Mouse (Mus musculus) small intestine, adult 2 months (tissue): ENCODE data around the gene Cdh12. TPM values are rescaled to one million over a fixed set of nuclear protein-coding genes. Genes with fewer than 3 reads are reported as not detected.

Experiments used
- H3K27ac ChIP-seq: fragments of 200-500 bp; 2 replicates; pipeline ENCODE4 v1.5.1; 2012; ENCODE audit warnings: low read depth, low read length, control low read depth, inconsistent platforms; ENCODE audit not compliant: insufficient read depth
- H3K27me3 ChIP-seq: fragments of 200-500 bp; 2 replicates; pipeline ENCODE4 v1.6.1; 2012; ENCODE audit warnings: mild to moderate bottlenecking, moderate library complexity, low read length, inconsistent platforms; ENCODE audit not compliant: control insufficient read depth, insufficient read depth
- H3K36me3 ChIP-seq: fragments of 200-500 bp; 2 replicates; pipeline ENCODE4 v1.6.1; 2012; ENCODE audit warnings: mild to moderate bottlenecking, low read length, control low read depth, inconsistent platforms; ENCODE audit not compliant: control insufficient read depth, insufficient read depth
- H3K4me1 ChIP-seq: fragments of 200-500 bp; 2 replicates; pipeline ENCODE4 v1.6.1; 2012; ENCODE audit warnings: low read length, inconsistent platforms, mixed read lengths; ENCODE audit not compliant: control insufficient read depth, insufficient read depth, insufficient read length
- H3K4me3 ChIP-seq: fragments of 200-500 bp; 2 replicates; pipeline ENCODE4 v1.5.1; 2012; ENCODE audit warnings: low read depth, mild to moderate bottlenecking, control low read depth, inconsistent platforms, low read length, moderate library complexity
- CTCF ChIP-seq: fragments of 200-500 bp; IDR thresholded peaks from 2 replicates; pipeline ENCODE4 v1.5.1; 2012; ENCODE audit warnings: low read depth, mild to moderate bottlenecking, control low read depth, inconsistent platforms, low read length, moderate library complexity, mixed read lengths; ENCODE audit not compliant: insufficient replicate concordance, insufficient read length; ENCODE audit errors: extremely low read depth
- POLR2A ChIP-seq: fragments of 200-500 bp; IDR thresholded peaks from 2 replicates; pipeline ENCODE4 v1.6.1; 2012; ENCODE audit warnings: low read depth, mild to moderate bottlenecking, control low read depth, inconsistent platforms, low read length, moderate library complexity
- WGBS: fragments of 180-500 bp; shearing (Covaris S2); methylation state at CpG from one replicate; pipeline ENCODE4 v1.1.7; 2018; 5-methylcytosine and 5-hydroxymethylcytosine counted together
- polyA plus RNA-seq: library from polyadenylated mRNA; depleted of rRNA; stranded (reverse); fragments of >200 nt; gene quantifications from 2 replicates; pipeline ENCODE4 v1.2.3, GENCODE M21; 2012; rRNA removed

Cdh12 gene
- polyA plus RNA-seq, 1 experiment: not detected

DNA sequence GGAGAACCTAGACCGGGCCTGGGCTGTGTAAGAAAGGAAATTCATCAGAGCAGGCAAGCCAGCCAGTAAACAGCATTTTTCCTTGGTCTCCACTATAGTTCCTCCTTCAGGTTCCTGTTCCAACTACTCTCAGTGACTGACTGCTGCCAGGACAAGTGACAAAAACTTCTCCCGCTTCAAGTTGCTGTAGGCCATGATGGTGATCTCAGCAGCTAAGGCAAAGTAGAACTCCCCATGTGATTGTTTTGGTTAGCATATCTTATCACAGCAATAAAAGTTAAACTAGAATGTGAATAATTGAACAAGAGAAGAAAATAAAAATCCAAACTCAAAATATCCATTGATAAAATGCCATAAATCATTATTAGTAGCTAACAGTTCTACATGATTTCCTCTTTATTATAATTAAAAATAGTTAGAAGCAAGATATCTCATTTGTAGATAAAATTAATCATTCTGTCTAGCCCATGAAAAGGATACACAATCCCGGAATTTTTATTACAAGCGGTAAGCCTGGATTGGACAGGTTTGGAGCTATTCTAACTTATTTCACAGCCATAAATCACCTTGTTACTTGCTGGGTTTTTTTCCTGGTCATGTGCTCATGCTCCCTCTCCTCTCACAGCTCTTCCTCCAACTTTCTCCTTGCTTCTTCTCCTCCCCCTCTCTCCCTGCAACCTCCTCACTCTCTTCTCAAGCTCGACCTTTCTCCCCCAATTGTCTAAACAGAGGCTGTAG lies 1117.4 kb downstream of the Cdh12 start:
- Histone ChIP-seq H3K36me3 (no peaks in the 10 kb centered on the region), H3K27me3 (no peaks in the 10 kb centered on the region), H3K27ac (no peak overlapping the region), H3K4me3 (no peak overlapping the region), H3K4me1 (no peaks in the 10 kb centered on the region)
- 37% methylated on average over 5 of the region's 5 CpGs for WGBS
- no peak for TF ChIP-seq CTCF
- TF ChIP-seq POLR2A: no peak

DNA sequence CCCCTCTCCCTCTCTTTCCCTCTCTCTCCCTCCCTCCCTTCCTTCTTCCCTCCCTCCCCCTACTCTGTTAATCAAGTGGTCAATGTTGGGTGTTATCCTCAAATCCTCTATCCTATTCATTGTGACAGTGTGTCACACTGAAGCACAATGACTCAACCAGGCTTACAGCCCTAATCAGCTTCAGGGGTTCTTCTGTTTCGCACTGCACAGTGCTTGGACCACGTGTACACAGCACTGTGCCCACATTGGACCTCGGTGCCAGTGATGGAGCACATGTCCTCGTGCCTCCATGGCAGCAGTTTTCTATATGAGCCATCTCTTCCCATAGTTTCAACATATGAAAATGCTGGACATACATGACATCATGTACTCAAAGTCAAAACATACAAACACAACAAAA lies 1155.4 kb downstream of the Cdh12 start:
- Histone ChIP-seq H3K36me3 (no peaks in the 10 kb centered on the region), H3K27me3 (no peaks in the 10 kb centered on the region), H3K27ac (no peak overlapping the region), H3K4me1 (no peaks in the 10 kb centered on the region), H3K4me3 (no peak overlapping the region)
- no peak for TF ChIP-seq CTCF
- TF ChIP-seq POLR2A: no peak
- WGBS: 63% methylated on average over 4 of the region's 4 CpGs

Other genes starting within 250 kb of the Cdh12 start
- not detected in 2 replicates for gene Acot10, start 217.5 kb downstream of the Cdh12 start, polyA plus RNA-seq